Mouse (Mus musculus): ENCODE measurements at regions not wholly inside any gene's neighbourhood (a gene's known extent, or its start where the extent isn't known, plus 50 kb on each side); places are given as distances from the start of the nearest gene placed in this dataset.

- H3K27me3 ChIP-seq (ENCODE audit: control insufficient read depth, insufficient read depth, low read length), result no peaks in the 10 kb centered on the region
- H3K4me1 ChIP-seq (ENCODE audit: control insufficient read depth, insufficient read depth, insufficient read length, low read length), result no peaks in the 10 kb centered on the region
- no peak overlapping the region for H3K27ac ChIP-seq (ENCODE audit: insufficient read depth, low read depth, low read length)
- 63% methylated on average over 2 of the region's 2 CpGs for WGBS
- no peaks in the 10 kb centered on the region for H3K36me3 ChIP-seq (ENCODE audit: control insufficient read depth, insufficient read depth, low read length)
- TF ChIP-seq POLR2A (IDR thresholded peaks at IDR 0.05; ENCODE audit: low read depth, low read length) (no peak), CTCF (IDR thresholded peaks at IDR 0.05; ENCODE audit: extremely low read depth, insufficient read length, insufficient replicate concordance, low read depth, low read length) (no peak)
- H3K4me3 ChIP-seq (ENCODE audit: low read depth, low read length), result no peak overlapping the region
These were observed 77.6 kb upstream of the Myo3a start for GRCm38 (mm10) chr2:22149721-22150120.

DNA sequence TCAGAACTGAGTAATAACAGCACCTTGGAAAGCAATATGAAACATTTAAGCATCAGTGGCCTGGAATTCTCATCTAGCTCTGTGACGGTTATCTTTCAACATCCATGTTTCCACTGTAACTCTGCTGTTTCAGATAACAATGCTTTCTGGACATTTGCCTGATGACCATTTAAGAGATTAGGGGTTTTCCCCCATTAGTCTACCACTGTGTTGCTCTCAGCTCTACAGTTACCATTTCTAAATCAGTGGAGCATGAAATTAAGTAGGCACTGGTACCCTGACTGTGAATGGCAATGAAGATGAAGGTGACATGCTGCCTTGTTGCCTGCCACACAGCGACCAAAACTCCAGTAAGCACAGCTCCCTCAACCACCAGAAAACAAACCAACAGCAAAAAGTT is 70.7 kb upstream of the Myo3a start:
- Histone ChIP-seq H3K4me3 (ENCODE audit: low read depth, low read length) (no peak overlapping the region), H3K27ac (ENCODE audit: insufficient read depth, low read depth, low read length) (no peak overlapping the region), H3K27me3 (ENCODE audit: control insufficient read depth, insufficient read depth, low read length) (no peaks in the 10 kb centered on the region), H3K4me1 (ENCODE audit: control insufficient read depth, insufficient read depth, insufficient read length, low read length) (no peaks in the 10 kb centered on the region), H3K36me3 (ENCODE audit: control insufficient read depth, insufficient read depth, low read length) (no peaks in the 10 kb centered on the region)
- 82% methylated on average over 2 of the region's 2 CpGs for WGBS
- TF ChIP-seq CTCF (IDR thresholded peaks at IDR 0.05; ENCODE audit: extremely low read depth, insufficient read length, insufficient replicate concordance, low read depth, low read length) (no peak), POLR2A (IDR thresholded peaks at IDR 0.05; ENCODE audit: low read depth, low read length) (no peak)

GRCm38 (mm10) chr2:22165443-22165842 is 61.9 kb upstream of the Myo3a start:
- Histone ChIP-seq H3K36me3 (ENCODE audit: control insufficient read depth, insufficient read depth, low read length) (no peaks in the 10 kb centered on the region), H3K27ac (ENCODE audit: insufficient read depth, low read depth, low read length) (no peak overlapping the region), H3K4me1 (ENCODE audit: control insufficient read depth, insufficient read depth, insufficient read length, low read length) (no peaks in the 10 kb centered on the region), H3K4me3 (ENCODE audit: low read depth, low read length) (no peak overlapping the region), H3K27me3 (ENCODE audit: control insufficient read depth, insufficient read depth, low read length) (no peaks in the 10 kb centered on the region)
- WGBS, result 92% methylated on average over 5 of the region's 5 CpGs
- TF ChIP-seq POLR2A (IDR thresholded peaks at IDR 0.05; ENCODE audit: low read depth, low read length) (no peak), CTCF (IDR thresholded peaks at IDR 0.05; ENCODE audit: extremely low read depth, insufficient read length, insufficient replicate concordance, low read depth, low read length) (no peak)

- H3K27ac ChIP-seq (ENCODE audit: insufficient read depth, low read depth, low read length), result no peak overlapping the region
- TF ChIP-seq POLR2A (IDR thresholded peaks at IDR 0.05; ENCODE audit: low read depth, low read length) (no peak), CTCF (IDR thresholded peaks at IDR 0.05; ENCODE audit: extremely low read depth, insufficient read length, insufficient replicate concordance, low read depth, low read length) (no peak)
- H3K4me1 ChIP-seq (ENCODE audit: control insufficient read depth, insufficient read depth, insufficient read length, low read length), result no peaks in the 10 kb centered on the region
- no peaks in the 10 kb centered on the region for H3K36me3 ChIP-seq (ENCODE audit: control insufficient read depth, insufficient read depth, low read length)
- no peak overlapping the region for H3K4me3 ChIP-seq (ENCODE audit: low read depth, low read length)
- no peaks in the 10 kb centered on the region for H3K27me3 ChIP-seq (ENCODE audit: control insufficient read depth, insufficient read depth, low read length)
These were observed 61.4 kb upstream of the Myo3a start for GRCm38 (mm10) chr2:22165919-22166318.
